7 mouse cellular contexts compared by ENCODE assay signal in the genomic region with DNA sequence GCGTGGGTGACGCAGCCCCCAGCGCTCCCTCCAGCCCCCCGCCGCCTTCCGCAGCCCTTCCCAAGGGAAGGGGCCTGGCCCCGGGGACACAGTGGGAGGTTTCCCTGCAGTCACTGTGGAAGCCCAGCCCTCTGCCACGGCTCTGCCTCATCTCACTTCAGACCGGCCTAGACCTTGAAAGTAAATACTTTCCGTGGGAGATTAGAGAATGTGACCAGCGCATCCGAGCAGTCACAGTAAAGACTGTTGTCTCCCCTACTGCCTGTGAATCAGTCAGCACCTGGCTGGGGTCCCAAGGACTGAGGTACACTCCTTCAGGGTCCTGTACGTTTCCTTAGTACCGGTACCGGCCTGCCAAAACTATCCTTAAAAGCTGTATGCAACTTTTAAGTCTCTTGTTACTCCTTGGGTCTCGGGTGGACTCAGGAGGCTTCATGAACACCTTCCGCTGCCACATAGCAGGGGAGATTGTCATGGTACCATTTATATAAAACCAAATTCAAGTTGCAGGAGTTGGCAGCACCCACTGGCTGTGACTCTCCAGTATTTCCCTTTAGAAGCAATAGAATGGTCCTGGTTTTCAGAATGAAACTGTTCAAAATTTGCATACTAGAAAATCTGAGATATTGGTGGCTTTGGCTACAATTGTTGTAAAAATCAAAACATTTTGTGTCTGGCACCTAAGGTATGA. TPM values are rescaled to one million over a fixed set of nuclear protein-coding genes. Genes with fewer than 3 reads are reported as not detected.
A peak's percentile ranks its signal among the peaks of the same experiment; 100 is the strongest.
DNase-seq lines count a peak whose midpoint lies in the region; ATAC-seq and TF ChIP-seq lines count a peak whose summit lies in the region.

No protein-coding gene starts in this region.

- no peak for DNase-seq in lung, postnatal 10 days
- DNase-seq in brain, embryonic 14.5 days (ENCODE audit: low read depth): peak; percentile 35
- no peak for DNase-seq in heart, postnatal 0 days (ENCODE audit: low spot score)
- no peak for DNase-seq in frontal cortex, postnatal 10 days (ENCODE audit: low spot score in 2 of 2)

- H3K27ac ChIP-seq in lung, embryonic 15.5 days: no peak overlapping the region
- no peak overlapping the region for H3K27ac ChIP-seq in heart, postnatal 0 days (ENCODE audit: low read depth)
- H3K27ac ChIP-seq in macrophage: peak overlapping the region; percentile 72

- TF ChIP-seq EP300 in heart, postnatal 0 days (IDR thresholded peaks at IDR 0.05; ENCODE audit: low read depth): no peak

- H3K4me1 ChIP-seq in lung, embryonic 15.5 days: peaks cover 18% of the 10 kb centered on the region
- peaks cover 5% of the 10 kb centered on the region for H3K4me1 ChIP-seq in heart, postnatal 0 days (ENCODE audit: control insufficient read depth, insufficient read depth)

- peak overlapping the region; percentile 69 for H3K9ac ChIP-seq in lung, embryonic 15.5 days
- H3K9ac ChIP-seq in heart, postnatal 0 days (replicated peaks; ENCODE audit: low read depth, low read length): peak overlapping the region; percentile 77

- WGBS in lung, embryonic 15.5 days: 7% methylated on average over 15 of the region's 17 CpGs
- WGBS in heart, postnatal 0 days: 12% methylated on average over 13 of the region's 17 CpGs
- WGBS in macrophage (ENCODE audit: missing documents): 16% methylated on average over 17 of the region's 17 CpGs

- no peak for TF ChIP-seq POLR2A in brain, embryonic 14.5 days (IDR thresholded peaks at IDR 0.05; ENCODE audit: borderline replicate concordance, extremely low read depth, insufficient read depth, insufficient read length, poor library complexity, severe bottlenecking)

- H3K79me2 ChIP-seq in macrophage (ENCODE audit: inconsistent target): peaks cover 28% of the 10 kb centered on the region

- H3K4me2 ChIP-seq in lung, embryonic 15.5 days: peak overlapping the region; percentile 98
- peak overlapping the region; percentile 100 for H3K4me2 ChIP-seq in heart, postnatal 0 days (ENCODE audit: low read depth, low read length)

- H3K36me3 ChIP-seq in lung, embryonic 15.5 days: no peaks in the 10 kb centered on the region
- no peaks in the 10 kb centered on the region for H3K36me3 ChIP-seq in heart, postnatal 0 days (replicated peaks; ENCODE audit: control insufficient read depth, insufficient read depth, low read length)
- H3K36me3 ChIP-seq in macrophage (ENCODE audit: inconsistent target): peaks cover 8% of the 10 kb centered on the region; the same call in 1 of the 2 replicates

- peak overlapping the region; percentile 91 for H3K4me3 ChIP-seq in lung, embryonic 15.5 days
- H3K4me3 ChIP-seq in heart, postnatal 0 days (ENCODE audit: low read depth, low read length): peak overlapping the region; percentile 94
- peak overlapping the region; percentile 35 for H3K4me3 ChIP-seq in macrophage (ENCODE audit: inconsistent target)

- no peaks in the 10 kb centered on the region for H3K9me3 ChIP-seq in lung, embryonic 15.5 days
- no peaks in the 10 kb centered on the region for H3K9me3 ChIP-seq in heart, postnatal 0 days (replicated peaks; ENCODE audit: control insufficient read depth, low read length)

- H3K27me3 ChIP-seq in lung, embryonic 15.5 days: peaks cover 21% of the 10 kb centered on the region; the same call in 1 of the 2 replicates
- H3K27me3 ChIP-seq in heart, postnatal 0 days (ENCODE audit: control insufficient read depth, insufficient read depth, low read length): 0 out of 2 replicates have a peak, but pooled peaks cover 9% of the 10 kb centered on the region

- no peak for TF ChIP-seq CTCF in brain, embryonic 14.5 days (IDR thresholded peaks at IDR 0.05; ENCODE audit: borderline replicate concordance, extremely low read depth, insufficient read depth, insufficient read length)
- TF ChIP-seq CTCF in heart, postnatal 0 days (IDR thresholded peaks at IDR 0.05; ENCODE audit: low read depth): no peak

- peak; percentile 64 for ATAC-seq in lung, embryonic 15.5 days (ENCODE audit: borderline replicate concordance, extremely low read depth, low FRiP score, low TSS enrichment)
- ATAC-seq in heart, postnatal 0 days (ENCODE audit: insufficient read depth, low read depth): peak; percentile 55
- ATAC-seq in megakaryocyte-erythroid progenitor cell, adult 5-6 weeks (replicated peaks; ENCODE audit: low FRiP score, low TSS enrichment, poor library complexity, severe bottlenecking): no peak

RNA-seq across cellular contexts. Expression of gene N4bp2l1, which starts 2.2 kb away (rescaled TPM):
- polyA plus RNA-seq in lung, embryonic 15.5 days (2015; fragmentation: Nextera tagmentation; extraction: Ambion mirVana): 4.7 and 5.8 TPM in 2 replicates
- polyA plus RNA-seq in brain, embryonic 14.5 days (2012; rRNA removed): 13.1 and 15.9 TPM in 2 replicates
- 0.15 TPM in 1 of 2 replicates, not detected in the other for total RNA-seq in heart, postnatal 0 days (2014; rRNA removed; ENCODE audit: low replicate concordance)
- polyA plus RNA-seq in heart, postnatal 0 days (2015; fragmentation: Nextera tagmentation; extraction: Ambion mirVana): 3.1 and 3.3 TPM in 2 replicates
- total RNA-seq in macrophage (2018; cell fraction: chromatin; rRNA removed): 100 to 1,000 TPM in 17 of 26 experiments, 10 to 100 TPM in 9; 16.4 to 246 (median 171) TPM
- total RNA-seq in macrophage (2018; cell fraction: cytosol; rRNA removed): 10 to 100 TPM; 16.7 to 74.8 (median 51.4) TPM
- total RNA-seq in macrophage (2018; cell fraction: nucleus; rRNA removed): 100 to 1,000 TPM in 17 of 26 experiments, 10 to 100 TPM in 9; 33.4 to 245 (median 128) TPM
- 22.9 to 68.6 TPM (median 43.0 TPM) in 3 replicates for polyA plus RNA-seq in macrophage (2018)
- 24.2 and 28.8 TPM in 2 replicates for total RNA-seq in megakaryocyte-erythroid progenitor cell, adult 5-6 weeks (2014; fragmentation: Nextera tagmentation)
- total RNA-seq in megakaryocyte-erythroid progenitor cell, adult 5-6 weeks (2017): 16.4 and 23.7 TPM in 2 replicates

Comparison
In these comparisons a context has a peak if more than half of its experiments do, and no peak if none do; other contexts are left out.
1. H3K4me3 ChIP-seq: peak in every context shown above with its lines; median percentile 94 in heart, postnatal 0 days; 91 in lung, embryonic 15.5 days; 35 in macrophage.